Mouse (Mus musculus): Measurements from ENCODE around the gene Nfe2l3.

- TF ChIP-seq CTCF (conservative IDR thresholded peaks at IDR 0.05; ENCODE audit: low read length) (no peak), NANOG (IDR thresholded peaks at IDR 0.05; ENCODE audit: borderline replicate concordance, low read length) (no peak)
These were observed 33.4 kb upstream of the Nfe2l3 start for GRCm38 (mm10) chr6:51399113-51399518.

Data from E14TG2a.4 (cell line).